Mouse (Mus musculus): ENCODE data around the gene Frat2. TPM values are rescaled to one million over a fixed set of nuclear protein-coding genes. Genes with fewer than 3 reads are reported as not detected.

Gene Frat2
- total and polyA plus RNA-seq, 3 experiments = 1.4 to 4.9 (median 2.7) TPM

DNA sequence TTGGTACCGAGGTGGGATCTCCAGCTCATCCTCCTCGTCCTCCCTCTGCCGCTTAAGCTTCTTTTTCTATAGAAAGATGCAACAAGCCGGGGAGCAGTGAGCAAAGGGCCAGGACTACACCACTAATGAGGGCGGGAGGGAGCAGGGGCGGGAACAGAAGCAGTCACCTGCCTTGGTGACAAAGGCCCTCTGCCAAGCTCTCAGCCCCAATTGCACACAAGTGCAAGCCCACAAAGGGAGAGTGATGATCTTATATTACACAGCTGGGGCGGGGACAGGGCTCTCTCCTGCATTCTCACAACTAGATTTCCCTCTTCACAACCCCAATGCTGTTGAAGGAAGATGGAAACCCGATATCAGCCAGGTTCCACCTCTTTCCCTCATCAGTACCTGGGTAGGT is 18.8 kb upstream of the Frat2 start:
- TF ChIP-seq POLR2A (IDR thresholded peaks at IDR 0.05; ENCODE audit: insufficient read depth, low read depth, low read length) (no peak), CTCF (IDR thresholded peaks at IDR 0.05) (no peak), EP300 (IDR thresholded peaks at IDR 0.05; ENCODE audit: insufficient read depth, low read depth, low read length) (no peak)
- H3K27ac ChIP-seq = no peak overlapping the region
- DNase-seq = no peak
- H3K9ac ChIP-seq (ENCODE audit: low read depth, low read length) = no peak overlapping the region
- no peaks in the 10 kb centered on the region for H3K27me3 ChIP-seq (ENCODE audit: control insufficient read depth, insufficient read depth, low read length)
- no peaks in the 10 kb centered on the region for H3K36me3 ChIP-seq (ENCODE audit: control insufficient read depth, insufficient read depth, low read length)
- no peak overlapping the region for H3K4me3 ChIP-seq
- no peaks in the 10 kb centered on the region for H3K4me1 ChIP-seq (ENCODE audit: control insufficient read depth, insufficient read depth, low read length)
- intact Hi-C loops (cut with DNase I) = no loop called here
- no peaks in the 10 kb centered on the region for H3K79me2 ChIP-seq (replicated peaks; ENCODE audit: control insufficient read depth, insufficient read depth, low read length)
- 91% methylated on average over 8 of the region's 8 CpGs for WGBS

DNA sequence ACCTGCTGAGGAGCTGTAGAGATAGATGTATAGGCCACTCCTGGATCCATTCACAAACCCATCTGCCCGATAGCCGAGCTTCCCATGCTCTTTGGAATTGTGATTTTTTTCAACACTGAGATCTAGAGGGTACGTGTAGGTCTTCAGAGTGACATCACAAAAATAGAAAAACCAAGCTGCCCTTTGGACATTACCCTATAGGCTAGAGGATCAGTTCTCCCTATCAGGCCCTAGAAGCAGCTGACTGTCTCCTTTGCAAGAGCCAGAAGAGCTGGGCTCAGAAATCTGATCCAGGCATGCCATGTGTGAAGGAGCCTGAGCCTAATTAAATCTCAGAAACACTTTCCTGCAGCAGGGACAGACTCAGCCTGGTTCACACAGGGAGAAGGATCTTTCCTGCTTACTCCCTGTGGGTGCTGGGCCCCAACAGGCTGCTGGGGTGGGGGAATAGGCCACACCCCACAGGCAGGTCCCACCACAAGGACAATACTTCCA is 9.9 kb upstream of the Frat2 start:
- Histone ChIP-seq H3K36me3 (ENCODE audit: control insufficient read depth, insufficient read depth, low read length) (no peaks in the 10 kb centered on the region), H3K27me3 (ENCODE audit: control insufficient read depth, insufficient read depth, low read length) (no peaks in the 10 kb centered on the region), H3K4me3 (no peak overlapping the region), H3K79me2 (replicated peaks; ENCODE audit: control insufficient read depth, insufficient read depth, low read length) (no peaks in the 10 kb centered on the region), H3K4me1 (ENCODE audit: control insufficient read depth, insufficient read depth, low read length) (no peaks in the 10 kb centered on the region), H3K27ac (no peak overlapping the region), H3K9ac (ENCODE audit: low read depth, low read length) (no peak overlapping the region)
- TF ChIP-seq POLR2A (IDR thresholded peaks at IDR 0.05; ENCODE audit: insufficient read depth, low read depth, low read length) (no peak), CTCF (IDR thresholded peaks at IDR 0.05) (no peak)
- DNase-seq = no peak
- intact Hi-C loops (cut with DNase I) = no loop called here
- 79% methylated on average over 3 of the region's 3 CpGs for WGBS

DNA sequence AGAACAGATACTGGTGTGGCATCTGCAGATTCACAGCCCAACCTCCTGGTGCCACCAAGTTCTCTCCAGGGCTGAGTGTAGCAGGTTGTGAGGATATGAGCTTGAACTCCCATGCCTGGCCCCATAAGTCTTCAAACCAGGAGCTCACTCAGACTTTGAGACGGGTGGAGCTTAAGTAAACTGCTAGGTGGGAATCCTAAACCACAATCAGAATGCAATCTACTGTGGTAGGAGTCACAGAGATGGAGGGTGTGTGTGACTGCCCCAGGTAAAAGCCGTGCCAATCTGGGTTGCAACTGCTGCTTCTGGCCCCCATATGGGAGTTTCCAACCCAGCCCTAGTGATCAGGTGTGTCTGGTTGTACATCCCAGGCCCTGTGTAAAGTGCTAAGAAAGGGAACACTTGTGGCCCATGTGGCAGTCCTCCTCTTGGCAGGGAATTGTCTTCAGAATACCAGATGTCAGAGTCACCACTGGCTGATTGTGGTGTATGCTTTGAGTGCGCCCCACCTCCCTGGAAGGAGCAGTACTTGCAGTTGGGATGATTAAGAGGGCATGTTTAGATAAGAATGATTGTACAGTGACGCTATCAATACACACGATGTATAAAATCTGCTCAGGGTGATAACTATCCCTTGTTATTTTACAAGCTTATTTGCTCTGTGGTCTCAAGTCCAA is 9.3 kb upstream of the Frat2 start:
- TF ChIP-seq POLR2A (IDR thresholded peaks at IDR 0.05; ENCODE audit: insufficient read depth, low read depth, low read length) (no peak), CTCF (IDR thresholded peaks at IDR 0.05) (no peak), EP300 (IDR thresholded peaks at IDR 0.05; ENCODE audit: insufficient read depth, low read depth, low read length) (no peak)
- Histone ChIP-seq H3K79me2 (replicated peaks; ENCODE audit: control insufficient read depth, insufficient read depth, low read length) (no peaks in the 10 kb centered on the region), H3K4me3 (no peak overlapping the region), H3K36me3 (ENCODE audit: control insufficient read depth, insufficient read depth, low read length) (no peaks in the 10 kb centered on the region), H3K27me3 (ENCODE audit: control insufficient read depth, insufficient read depth, low read length) (no peaks in the 10 kb centered on the region), H3K4me1 (ENCODE audit: control insufficient read depth, insufficient read depth, low read length) (no peaks in the 10 kb centered on the region), H3K27ac (no peak overlapping the region), H3K9ac (ENCODE audit: low read depth, low read length) (no peak overlapping the region)
- WGBS = 63% methylated on average over 5 of the region's 5 CpGs
- intact Hi-C loops (cut with DNase I) = no loop called here
- no peak for DNase-seq

DNA sequence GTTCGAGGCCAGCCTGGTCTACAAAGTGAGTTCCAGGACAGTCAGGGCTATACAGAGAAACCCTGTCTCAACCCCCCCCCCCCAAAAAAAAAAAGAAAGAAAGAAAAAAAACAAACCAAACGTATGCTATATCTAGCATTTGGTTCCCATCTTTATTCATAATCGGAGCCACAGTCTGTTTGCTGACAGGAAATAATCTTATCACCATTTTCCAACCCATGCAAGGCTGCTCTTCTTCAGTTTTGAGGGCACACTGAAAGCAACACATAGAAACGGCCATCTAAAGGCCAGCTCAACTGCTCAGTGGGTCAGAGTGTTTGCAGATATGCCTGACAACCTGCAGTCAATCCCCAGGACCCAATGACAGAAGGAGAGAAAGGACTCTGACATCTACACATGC is 4.5 kb upstream of the Frat2 start:
- H3K4me1 ChIP-seq (ENCODE audit: control insufficient read depth, insufficient read depth, low read length) = no peaks in the 10 kb centered on the region
- no peak overlapping the region for H3K9ac ChIP-seq (ENCODE audit: low read depth, low read length)
- no peak overlapping the region for H3K27ac ChIP-seq
- no peaks in the 10 kb centered on the region for H3K27me3 ChIP-seq (ENCODE audit: control insufficient read depth, insufficient read depth, low read length)
- H3K4me3 ChIP-seq = no peak overlapping the region
- 64% methylated on average over 4 of the region's 4 CpGs for WGBS
- DNase-seq = no peak
- intact Hi-C loops (cut with DNase I) = no loop called here
- TF ChIP-seq CTCF (IDR thresholded peaks at IDR 0.05) (no peak), POLR2A (IDR thresholded peaks at IDR 0.05; ENCODE audit: insufficient read depth, low read depth, low read length) (no peak), EP300 (IDR thresholded peaks at IDR 0.05; ENCODE audit: insufficient read depth, low read depth, low read length) (no peak)
- H3K79me2 ChIP-seq (replicated peaks; ENCODE audit: control insufficient read depth, insufficient read depth, low read length) = no peaks in the 10 kb centered on the region
- no peaks in the 10 kb centered on the region for H3K36me3 ChIP-seq (ENCODE audit: control insufficient read depth, insufficient read depth, low read length)

DNA sequence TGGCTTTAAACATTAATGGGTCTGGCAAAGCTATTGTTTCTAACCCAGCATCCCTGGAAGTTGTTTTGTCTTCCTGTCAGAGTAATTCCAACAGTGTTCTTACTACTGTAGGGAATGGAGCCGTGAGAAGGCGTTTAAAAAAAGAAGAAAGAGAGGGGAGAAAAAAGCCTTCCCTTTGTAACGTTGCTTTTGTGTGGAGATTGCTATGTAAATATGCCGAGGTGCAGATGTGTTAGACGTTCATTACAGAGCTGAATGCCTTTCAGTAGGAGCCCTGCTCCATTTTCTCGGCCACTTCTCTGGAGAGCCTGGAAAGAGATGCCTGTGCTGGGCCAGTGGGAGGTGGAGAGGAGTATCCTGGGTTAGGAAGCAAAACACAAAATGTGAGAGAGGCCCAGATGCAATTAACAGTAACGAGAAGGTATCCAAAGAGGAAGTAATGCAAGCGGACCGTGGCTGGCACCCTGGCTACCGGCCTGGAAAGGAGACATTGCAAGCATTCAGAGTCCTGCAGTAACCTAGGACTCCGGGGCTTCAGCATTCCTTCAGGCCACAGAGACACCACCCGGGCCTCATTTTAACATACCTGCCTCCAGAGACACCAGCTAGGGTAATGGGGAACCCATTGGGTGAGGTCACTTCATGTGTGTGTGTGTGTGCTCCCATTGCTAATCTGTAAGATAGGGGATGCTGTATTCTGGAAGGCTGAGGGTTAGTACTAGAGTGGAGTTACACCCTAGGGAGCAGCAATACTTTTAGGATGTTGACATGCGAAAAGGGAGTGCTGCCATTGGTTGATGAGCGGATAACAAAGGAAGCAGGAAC is 3.0 kb upstream of the Frat2 start:
- Histone ChIP-seq H3K79me2 (replicated peaks; ENCODE audit: control insufficient read depth, insufficient read depth, low read length) (no peaks in the 10 kb centered on the region), H3K36me3 (ENCODE audit: control insufficient read depth, insufficient read depth, low read length) (no peaks in the 10 kb centered on the region), H3K27ac (no peak overlapping the region), H3K27me3 (ENCODE audit: control insufficient read depth, insufficient read depth, low read length) (no peaks in the 10 kb centered on the region), H3K4me1 (ENCODE audit: control insufficient read depth, insufficient read depth, low read length) (peaks cover 4% of the 10 kb centered on the region), H3K9ac (ENCODE audit: low read depth, low read length) (no peak overlapping the region), H3K4me3 (no peak overlapping the region)
- TF ChIP-seq POLR2A (IDR thresholded peaks at IDR 0.05; ENCODE audit: insufficient read depth, low read depth, low read length) = no peak
- TF ChIP-seq CTCF (IDR thresholded peaks at IDR 0.05) = no peak
- no peak for TF ChIP-seq EP300 (IDR thresholded peaks at IDR 0.05; ENCODE audit: insufficient read depth, low read depth, low read length)
- 41% methylated on average over 14 of the region's 14 CpGs for WGBS
- intact Hi-C loops (cut with DNase I) = no loop called here
- no peak for DNase-seq
